28 mouse cellular contexts compared by ENCODE assay signal in genomic region chr5:133653431-133653830, GRCm38 (mm10).
"Had no signal": no experiment of that assay in that cellular context is flagged by ENCODE, and none has a peak within 500 bp of the region (broad histone marks: within the 10 kb centered on the region; RNA-seq: fewer than 3 reads in every experiment).

No protein-coding gene starts in this region.

- H3K4me3 ChIP-seq: embryonic facial prominence, embryonic 10.5 days; embryonic facial prominence, embryonic 12.5 days; embryonic facial prominence, embryonic 13.5 days; embryonic facial prominence, embryonic 15.5 days; erythroblast, embryonic 14.5 days; forebrain, embryonic 10.5 days; forebrain, embryonic 12.5 days; forebrain, embryonic 13.5 days; forebrain, embryonic 15.5 days; gastrocnemius, adult 2 months; heart, adult 2 months had no signal

- DNase-seq: cerebellum, adult 2 months; cerebellum, adult 8-10 months; cerebellum, adult 9-10 months; cerebellum, adult 9-11 months; cerebellum, postnatal 10 days; cerebellum, postnatal 14 days; cerebellum, postnatal 25 days; cerebellum, postnatal 36 days; embryo, embryonic 11 days; forebrain, postnatal 0 days; gastrocnemius, adult 2 months; gastrocnemius, postnatal 10 days; gastrocnemius, postnatal 14 days; gastrocnemius, postnatal 25 days; gastrocnemius, postnatal 36 days; heart, adult 18-20 months; heart, adult 2 months had no signal

- H3K27me3 ChIP-seq: embryonic facial prominence, embryonic 12.5 days; embryonic facial prominence, embryonic 13.5 days; embryonic facial prominence, embryonic 15.5 days; forebrain, embryonic 15.5 days had no signal

- H3K36me3 ChIP-seq: embryonic facial prominence, embryonic 10.5 days; embryonic facial prominence, embryonic 12.5 days; embryonic facial prominence, embryonic 13.5 days; embryonic facial prominence, embryonic 15.5 days; forebrain, embryonic 10.5 days; forebrain, embryonic 12.5 days; forebrain, embryonic 15.5 days had no signal

- H3K9me3 ChIP-seq: embryonic facial prominence, embryonic 10.5 days; embryonic facial prominence, embryonic 12.5 days; embryonic facial prominence, embryonic 13.5 days; embryonic facial prominence, embryonic 15.5 days; forebrain, embryonic 15.5 days had no signal

- H3K27ac ChIP-seq: embryonic facial prominence, embryonic 10.5 days; embryonic facial prominence, embryonic 12.5 days; embryonic facial prominence, embryonic 13.5 days; embryonic facial prominence, embryonic 15.5 days; forebrain, embryonic 10.5 days; forebrain, embryonic 12.5 days; forebrain, embryonic 13.5 days; forebrain, embryonic 15.5 days; gastrocnemius, adult 2 months; heart, adult 2 months had no signal

- H3K4me2 ChIP-seq: embryonic facial prominence, embryonic 12.5 days; embryonic facial prominence, embryonic 13.5 days; embryonic facial prominence, embryonic 15.5 days; forebrain, embryonic 12.5 days; forebrain, embryonic 13.5 days; forebrain, embryonic 15.5 days had no signal

- ATAC-seq: forebrain, embryonic 13.5 days; forebrain, embryonic 14.5 days; forebrain, embryonic 15.5 days; forebrain, embryonic 16.5 days; forebrain, postnatal 0 days had no signal

- H3K9ac ChIP-seq: embryonic facial prominence, embryonic 12.5 days; embryonic facial prominence, embryonic 13.5 days; embryonic facial prominence, embryonic 15.5 days; forebrain, embryonic 12.5 days; forebrain, embryonic 13.5 days; forebrain, embryonic 15.5 days; forebrain, postnatal 0 days had no signal

- H3K4me1 ChIP-seq: embryonic facial prominence, embryonic 10.5 days; embryonic facial prominence, embryonic 12.5 days; embryonic facial prominence, embryonic 13.5 days; embryonic facial prominence, embryonic 15.5 days; forebrain, embryonic 10.5 days; forebrain, embryonic 12.5 days; forebrain, embryonic 13.5 days; forebrain, embryonic 15.5 days had no signal
